Mouse (Mus musculus): ENCODE data around the gene Adk. TPM values are rescaled to one million over a fixed set of nuclear protein-coding genes. Genes with fewer than 3 reads are reported as not detected.

The Adk gene
- polyA plus RNA-seq, 1 experiment from 2014 or later, result 33.5 TPM

DNA sequence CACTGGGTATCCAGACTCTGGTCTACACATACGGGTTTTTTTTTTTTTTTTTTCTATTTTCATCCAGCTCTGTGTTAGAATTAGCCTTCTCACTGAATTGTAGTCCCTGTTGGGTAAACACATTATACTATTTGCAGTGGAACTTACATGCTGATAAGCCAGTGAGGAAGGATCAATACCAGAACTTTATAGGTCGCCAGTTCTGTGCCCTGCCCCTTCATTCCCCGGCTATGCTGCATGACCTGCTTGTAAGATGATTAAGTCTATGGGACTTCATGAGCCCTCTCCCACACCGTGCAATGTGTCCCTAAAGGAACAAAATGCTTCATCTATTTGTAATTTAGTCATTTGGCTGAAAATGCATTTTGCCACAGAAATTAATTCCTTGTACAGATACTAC, 219.1 kb downstream of the Adk start:
- no peaks in the 10 kb centered on the region for H3K27me3 ChIP-seq (ENCODE audit: control insufficient read depth, insufficient read depth, low read length)
- 68% methylated on average over 4 of the region's 4 CpGs for WGBS
- no peaks in the 10 kb centered on the region for H3K9me3 ChIP-seq (ENCODE audit: control insufficient read depth, low read length)
- H3K36me3 ChIP-seq (ENCODE audit: control insufficient read depth, insufficient read depth, low read length), result no peaks in the 10 kb centered on the region
- no peaks in the 10 kb centered on the region for H3K4me1 ChIP-seq (ENCODE audit: control insufficient read depth, insufficient read depth, low read length)
- no peak overlapping the region for H3K9ac ChIP-seq (replicated peaks; ENCODE audit: low read depth, low read length)
- no peak overlapping the region for H3K27ac ChIP-seq (ENCODE audit: low read depth, low read length)
- no peak overlapping the region for H3K4me2 ChIP-seq (ENCODE audit: low read depth, low read length)
- H3K4me3 ChIP-seq (ENCODE audit: low read depth, low read length), result no peak overlapping the region
- no peak for ATAC-seq (ENCODE audit: low read depth)

DNA sequence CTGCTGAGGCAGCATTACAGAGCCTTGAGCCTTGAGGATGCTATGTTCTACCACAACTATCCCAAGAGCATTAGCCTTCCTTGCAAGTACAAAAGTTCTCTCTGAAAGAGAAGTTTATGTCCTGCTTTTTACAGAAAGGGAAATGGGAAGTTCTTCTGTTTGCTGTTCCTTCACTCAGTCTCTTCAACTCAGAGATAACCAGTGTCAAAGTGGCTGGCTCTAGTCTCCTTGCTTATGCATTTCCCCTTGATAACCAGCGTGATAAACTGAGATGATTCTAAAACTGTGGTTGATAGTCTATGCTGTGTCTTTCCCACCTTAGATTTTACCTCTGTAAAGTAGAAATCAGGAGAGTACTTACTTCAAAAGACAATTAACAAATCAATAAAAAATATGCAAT, 223.4 kb downstream of the Adk start:
- no peak for ATAC-seq (ENCODE audit: low read depth)
- Histone ChIP-seq H3K9ac (replicated peaks; ENCODE audit: low read depth, low read length) (no peak overlapping the region), H3K9me3 (ENCODE audit: control insufficient read depth, low read length) (no peaks in the 10 kb centered on the region), H3K4me3 (ENCODE audit: low read depth, low read length) (no peak overlapping the region), H3K36me3 (ENCODE audit: control insufficient read depth, insufficient read depth, low read length) (no peaks in the 10 kb centered on the region), H3K27ac (ENCODE audit: low read depth, low read length) (no peak overlapping the region), H3K27me3 (ENCODE audit: control insufficient read depth, insufficient read depth, low read length) (no peaks in the 10 kb centered on the region), H3K4me1 (ENCODE audit: control insufficient read depth, insufficient read depth, low read length) (no peaks in the 10 kb centered on the region), H3K4me2 (ENCODE audit: low read depth, low read length) (no peak overlapping the region)
- 93% methylated on average over 1 of the region's 1 CpGs for WGBS

DNA sequence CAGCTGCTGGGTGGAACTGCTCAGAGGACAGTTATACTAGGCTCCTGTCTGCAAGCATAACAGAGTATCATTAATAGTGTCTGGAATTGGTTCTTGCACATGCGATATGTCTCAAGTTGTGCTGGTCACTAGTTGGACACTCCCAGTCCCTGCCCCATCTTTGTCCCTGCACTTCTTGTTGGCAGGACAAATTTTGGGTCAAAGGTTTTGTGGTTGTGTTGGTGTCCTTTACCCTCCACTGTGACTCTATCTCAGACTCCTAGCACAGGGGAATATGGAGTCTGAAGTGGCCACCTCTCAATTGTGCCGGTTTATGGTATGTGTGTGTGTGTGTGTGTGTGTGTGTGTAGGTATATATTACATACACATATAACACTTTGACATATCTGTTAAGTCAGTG, 225.9 kb downstream of the Adk start:
- Histone ChIP-seq H3K9ac (replicated peaks; ENCODE audit: low read depth, low read length) (no peak overlapping the region), H3K4me3 (ENCODE audit: low read depth, low read length) (no peak overlapping the region), H3K27me3 (ENCODE audit: control insufficient read depth, insufficient read depth, low read length) (no peaks in the 10 kb centered on the region), H3K4me2 (ENCODE audit: low read depth, low read length) (no peak overlapping the region), H3K36me3 (ENCODE audit: control insufficient read depth, insufficient read depth, low read length) (no peaks in the 10 kb centered on the region), H3K4me1 (ENCODE audit: control insufficient read depth, insufficient read depth, low read length) (no peaks in the 10 kb centered on the region), H3K9me3 (ENCODE audit: control insufficient read depth, low read length) (no peaks in the 10 kb centered on the region), H3K27ac (ENCODE audit: low read depth, low read length) (no peak overlapping the region)
- 89% methylated on average over 2 of the region's 2 CpGs for whole genome bisulfite sequencing
- no peak for ATAC-seq (ENCODE audit: low read depth)

DNA sequence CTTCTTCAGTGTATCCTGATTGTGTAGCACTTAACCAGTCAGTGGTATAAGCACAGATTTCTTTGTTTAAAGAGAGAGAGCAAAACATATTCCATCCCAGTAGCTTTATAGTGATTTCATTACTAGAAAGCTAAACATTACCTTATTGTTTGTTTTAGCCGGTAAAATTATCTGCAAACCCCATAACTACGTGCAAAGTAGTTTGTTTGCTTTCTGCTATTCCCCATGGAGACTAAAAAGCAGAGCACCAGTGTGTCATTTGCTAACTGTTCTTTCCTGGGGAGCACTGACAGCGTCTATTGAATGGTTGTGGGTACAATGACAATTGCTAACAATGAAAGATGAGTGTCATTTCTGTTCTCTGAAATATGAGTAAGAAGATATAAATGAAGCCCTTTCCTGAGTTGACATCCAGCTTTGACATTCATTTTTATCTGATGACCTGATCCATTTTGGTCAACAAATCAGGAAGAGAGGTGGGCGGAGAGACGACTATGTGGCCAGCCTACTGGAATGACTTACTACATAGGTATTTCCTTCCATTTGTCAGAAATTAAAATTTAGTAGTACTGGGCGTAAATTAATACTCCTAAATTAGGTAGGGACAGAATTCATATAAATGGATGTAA, 226.6 kb downstream of the Adk start:
- Histone ChIP-seq H3K4me2 (ENCODE audit: low read depth, low read length) (no peak overlapping the region), H3K4me1 (ENCODE audit: control insufficient read depth, insufficient read depth, low read length) (no peaks in the 10 kb centered on the region), H3K9me3 (ENCODE audit: control insufficient read depth, low read length) (no peaks in the 10 kb centered on the region), H3K27me3 (ENCODE audit: control insufficient read depth, insufficient read depth, low read length) (no peaks in the 10 kb centered on the region), H3K27ac (ENCODE audit: low read depth, low read length) (no peak overlapping the region), H3K4me3 (ENCODE audit: low read depth, low read length) (no peak overlapping the region), H3K36me3 (ENCODE audit: control insufficient read depth, insufficient read depth, low read length) (no peaks in the 10 kb centered on the region), H3K9ac (replicated peaks; ENCODE audit: low read depth, low read length) (no peak overlapping the region)
- no peak for ATAC-seq (ENCODE audit: low read depth)
- WGBS, result 65% methylated on average over 6 of the region's 6 CpGs

DNA sequence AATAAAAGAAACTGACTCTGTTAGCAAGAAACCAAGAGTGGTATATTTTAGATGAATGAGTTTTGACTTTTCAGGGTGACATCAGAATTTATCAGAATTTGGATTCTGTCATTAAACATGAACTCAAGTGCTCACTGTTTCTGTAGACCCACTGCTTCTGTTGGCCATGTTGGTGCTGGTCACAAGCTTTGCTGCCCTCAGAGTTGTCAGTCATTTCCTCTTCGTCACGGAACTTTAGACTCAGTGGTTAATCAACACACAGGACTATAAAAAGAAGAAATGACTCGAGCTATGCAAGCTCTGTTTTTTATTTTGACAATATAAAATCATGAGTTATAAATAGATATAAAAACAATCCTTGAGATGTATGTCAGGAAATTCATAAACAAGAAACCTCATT, 228.1 kb downstream of the Adk start:
- Histone ChIP-seq H3K9me3 (ENCODE audit: control insufficient read depth, low read length) (no peaks in the 10 kb centered on the region), H3K36me3 (ENCODE audit: control insufficient read depth, insufficient read depth, low read length) (no peaks in the 10 kb centered on the region), H3K4me3 (ENCODE audit: low read depth, low read length) (no peak overlapping the region), H3K4me2 (ENCODE audit: low read depth, low read length) (no peak overlapping the region), H3K27ac (ENCODE audit: low read depth, low read length) (no peak overlapping the region), H3K27me3 (ENCODE audit: control insufficient read depth, insufficient read depth, low read length) (no peaks in the 10 kb centered on the region), H3K4me1 (ENCODE audit: control insufficient read depth, insufficient read depth, low read length) (no peaks in the 10 kb centered on the region), H3K9ac (replicated peaks; ENCODE audit: low read depth, low read length) (no peak overlapping the region)
- 82% methylated on average over 3 of the region's 3 CpGs for WGBS
- no peak for ATAC-seq (ENCODE audit: low read depth)

DNA sequence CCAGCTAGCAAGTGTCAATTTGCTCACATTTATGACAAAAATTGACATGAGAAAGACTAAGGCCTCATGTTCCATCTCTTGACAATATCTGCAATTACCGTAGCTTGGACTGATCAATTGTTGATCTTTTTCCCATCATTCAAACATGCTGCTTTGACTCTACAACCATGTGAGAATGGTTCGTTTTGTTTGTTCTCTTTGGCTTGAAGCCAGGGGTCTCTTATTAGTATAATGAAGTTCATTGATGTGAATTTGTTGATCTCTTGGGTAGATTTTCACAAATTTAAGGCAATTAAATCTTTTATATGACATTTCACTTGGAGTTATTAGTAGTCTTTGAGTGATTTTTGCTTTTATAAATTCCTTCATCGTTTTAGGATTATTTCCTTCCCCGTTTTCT, 229.1 kb downstream of the Adk start:
- H3K27ac ChIP-seq (ENCODE audit: low read depth, low read length), result no peak overlapping the region
- no peaks in the 10 kb centered on the region for H3K9me3 ChIP-seq (ENCODE audit: control insufficient read depth, low read length)
- H3K4me2 ChIP-seq (ENCODE audit: low read depth, low read length), result no peak overlapping the region
- no peaks in the 10 kb centered on the region for H3K4me1 ChIP-seq (ENCODE audit: control insufficient read depth, insufficient read depth, low read length)
- 70% methylated on average over 4 of the region's 4 CpGs for WGBS
- no peak overlapping the region for H3K4me3 ChIP-seq (ENCODE audit: low read depth, low read length)
- H3K9ac ChIP-seq (replicated peaks; ENCODE audit: low read depth, low read length), result no peak overlapping the region
- H3K27me3 ChIP-seq (ENCODE audit: control insufficient read depth, insufficient read depth, low read length), result no peaks in the 10 kb centered on the region
- no peak for ATAC-seq (ENCODE audit: low read depth)
- no peaks in the 10 kb centered on the region for H3K36me3 ChIP-seq (ENCODE audit: control insufficient read depth, insufficient read depth, low read length)

DNA sequence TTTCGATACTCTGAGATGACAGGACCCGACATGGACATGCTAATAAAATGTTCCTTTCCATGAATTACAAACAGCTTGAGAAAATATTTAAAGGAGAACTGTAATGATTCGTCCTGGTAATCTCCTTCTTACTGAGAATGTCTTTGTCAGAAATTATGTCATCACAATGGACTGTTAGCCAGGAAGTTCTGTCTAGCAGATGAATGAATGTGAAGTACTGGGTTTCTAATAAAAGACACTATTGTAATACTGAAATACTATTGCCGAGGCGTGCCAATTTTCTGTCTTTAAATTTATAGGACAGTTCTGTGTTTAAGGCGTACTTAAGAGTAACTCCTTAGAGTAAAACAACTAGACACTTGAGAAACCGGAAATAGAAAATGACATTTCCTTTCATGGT, 231.7 kb downstream of the Adk start:
- Histone ChIP-seq H3K4me3 (ENCODE audit: low read depth, low read length) (no peak overlapping the region), H3K27ac (ENCODE audit: low read depth, low read length) (no peak overlapping the region), H3K9ac (replicated peaks; ENCODE audit: low read depth, low read length) (no peak overlapping the region), H3K9me3 (ENCODE audit: control insufficient read depth, low read length) (no peaks in the 10 kb centered on the region), H3K4me2 (ENCODE audit: low read depth, low read length) (no peak overlapping the region), H3K36me3 (ENCODE audit: control insufficient read depth, insufficient read depth, low read length) (no peaks in the 10 kb centered on the region), H3K4me1 (ENCODE audit: control insufficient read depth, insufficient read depth, low read length) (no peaks in the 10 kb centered on the region), H3K27me3 (ENCODE audit: control insufficient read depth, insufficient read depth, low read length) (no peaks in the 10 kb centered on the region)
- WGBS, result 57% methylated on average over 7 of the region's 7 CpGs
- no peak for ATAC-seq (ENCODE audit: low read depth)

DNA sequence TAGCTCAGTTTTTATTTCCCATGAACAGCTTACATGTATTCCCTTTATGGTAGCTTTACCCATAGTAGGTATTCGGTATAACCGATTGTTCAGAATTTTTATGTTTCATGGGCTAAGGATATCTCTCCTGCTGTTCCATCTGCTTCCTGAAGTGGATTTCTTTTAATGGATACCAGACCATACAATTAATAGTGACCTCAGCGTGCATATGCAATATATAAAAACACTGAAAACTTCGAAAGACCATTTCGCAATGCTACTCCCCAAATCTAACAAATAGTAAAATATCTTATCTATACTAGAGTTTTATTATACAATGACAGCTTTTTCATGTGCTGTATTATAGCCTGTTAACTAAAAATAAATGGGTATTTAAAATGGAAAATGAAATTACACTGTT, 232.5 kb downstream of the Adk start:
- no peak overlapping the region for H3K9ac ChIP-seq (replicated peaks; ENCODE audit: low read depth, low read length)
- no peak overlapping the region for H3K4me3 ChIP-seq (ENCODE audit: low read depth, low read length)
- no peak overlapping the region for H3K4me2 ChIP-seq (ENCODE audit: low read depth, low read length)
- WGBS, result 82% methylated on average over 5 of the region's 5 CpGs
- ATAC-seq (ENCODE audit: low read depth), result no peak
- no peaks in the 10 kb centered on the region for H3K36me3 ChIP-seq (ENCODE audit: control insufficient read depth, insufficient read depth, low read length)
- no peaks in the 10 kb centered on the region for H3K27me3 ChIP-seq (ENCODE audit: control insufficient read depth, insufficient read depth, low read length)
- no peaks in the 10 kb centered on the region for H3K4me1 ChIP-seq (ENCODE audit: control insufficient read depth, insufficient read depth, low read length)
- H3K9me3 ChIP-seq (ENCODE audit: control insufficient read depth, low read length), result no peaks in the 10 kb centered on the region
- no peak overlapping the region for H3K27ac ChIP-seq (ENCODE audit: low read depth, low read length)

DNA sequence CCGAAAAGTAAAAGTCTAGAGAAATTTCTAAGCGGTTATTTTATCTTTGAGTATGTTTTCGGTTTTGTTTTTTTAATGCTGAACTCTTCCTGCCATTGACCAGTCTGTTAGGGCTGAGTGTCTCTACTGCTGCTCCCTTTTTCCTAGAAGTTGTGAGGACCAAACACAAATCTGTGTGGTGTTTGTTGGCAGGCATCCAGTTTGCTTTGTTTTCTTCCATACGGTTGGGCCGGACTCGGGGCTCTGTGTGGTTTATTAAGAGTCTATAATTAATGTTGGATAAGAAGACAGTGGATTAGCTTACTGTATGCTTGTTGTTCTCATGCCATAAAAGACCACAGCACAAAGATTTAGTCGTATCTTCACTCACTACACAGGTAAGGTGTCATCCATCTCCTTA, 233.9 kb downstream of the Adk start:
- no peaks in the 10 kb centered on the region for H3K27me3 ChIP-seq (ENCODE audit: control insufficient read depth, insufficient read depth, low read length)
- ATAC-seq (ENCODE audit: low read depth), result no peak
- no peak overlapping the region for H3K9ac ChIP-seq (replicated peaks; ENCODE audit: low read depth, low read length)
- no peak overlapping the region for H3K27ac ChIP-seq (ENCODE audit: low read depth, low read length)
- H3K9me3 ChIP-seq (ENCODE audit: control insufficient read depth, low read length), result no peaks in the 10 kb centered on the region
- H3K4me2 ChIP-seq (ENCODE audit: low read depth, low read length), result no peak overlapping the region
- WGBS, result 78% methylated on average over 7 of the region's 7 CpGs
- no peak overlapping the region for H3K4me3 ChIP-seq (ENCODE audit: low read depth, low read length)
- H3K4me1 ChIP-seq (ENCODE audit: control insufficient read depth, insufficient read depth, low read length), result no peaks in the 10 kb centered on the region
- H3K36me3 ChIP-seq (ENCODE audit: control insufficient read depth, insufficient read depth, low read length), result no peaks in the 10 kb centered on the region
